Mouse (Mus musculus): Measurements from ENCODE around the gene Arpc4.

GRCm38 (mm10) chr6:113429965-113430364 lies 52.0 kb downstream of the Arpc4 start:
- TF ChIP-seq CTCF (IDR thresholded peaks at IDR 0.05; ENCODE audit: borderline replicate concordance, insufficient read depth, low read length) (no peak), POLR2A (IDR thresholded peaks at IDR 0.05; ENCODE audit: low read depth, low read length) (no peak)

Data from embryonic fibroblast, embryonic 13.5 days (primary cell).